In the genomic region with DNA sequence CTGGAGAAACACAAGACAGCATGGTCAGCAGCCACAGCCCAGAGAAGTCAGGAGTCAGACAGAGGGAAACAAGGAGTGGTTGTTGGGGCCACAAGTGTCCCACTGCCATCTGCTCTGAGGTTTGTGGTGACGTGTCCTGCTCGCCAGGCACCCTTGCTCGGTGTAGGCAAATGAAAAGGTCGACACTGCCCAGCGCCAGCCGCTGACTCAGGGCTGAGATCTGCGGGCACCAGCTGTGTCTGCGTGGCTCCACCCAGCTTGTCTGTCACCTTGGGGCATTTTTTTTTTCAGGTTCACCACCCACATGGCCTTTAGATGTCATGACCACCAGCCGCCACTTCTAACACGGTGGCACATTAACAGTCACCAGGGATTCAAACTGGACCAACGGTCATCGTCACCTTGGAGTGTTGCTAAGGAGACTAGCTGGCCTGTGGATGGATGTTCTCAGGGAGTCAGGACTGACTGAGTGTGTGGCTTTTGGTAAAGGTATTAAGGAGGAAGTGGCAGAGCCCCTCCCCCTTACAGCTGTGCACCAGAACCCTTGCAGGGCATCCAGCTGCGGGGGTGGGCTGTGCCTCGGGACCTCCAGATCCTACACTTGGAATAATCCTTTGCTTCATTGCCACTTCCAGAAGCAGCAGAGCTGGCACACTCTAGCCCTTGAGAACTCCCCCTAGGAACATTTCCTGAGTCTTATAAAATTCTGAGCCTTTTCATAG, we compare ENCODE assay signal across 11 mouse cellular contexts.
DNase-seq lines count a peak whose midpoint lies in the region; ATAC-seq and TF ChIP-seq lines count a peak whose summit lies in the region.
"Had no signal": no experiment of that assay in that cellular context is flagged by ENCODE, and none has a peak within 500 bp of the region (broad histone marks: within the 10 kb centered on the region; RNA-seq: fewer than 3 reads in every experiment).

No protein-coding gene starts in this region.

- peak; percentile 3 for DNase-seq in kidney, adult 18-20 months
- DNase-seq in kidney, adult 9 months: no peak
- peak; percentile 9 for DNase-seq in brain, adult 2 months (ENCODE audit: low read depth, low spot score)
- peak; percentile 21 for DNase-seq in limb, embryonic 14.5 days (ENCODE audit: low spot score)
- peak; percentile 37 for DNase-seq in thymus, postnatal 4 days
- no peak for DNase-seq in cerebellum, adult 9-10 months
- DNase-seq: embryo, embryonic 11 days had no signal

- H3K4me3 ChIP-seq in limb, embryonic 14.5 days (replicated peaks; ENCODE audit: low read length): no peak overlapping the region
- no peak overlapping the region for H3K4me3 ChIP-seq in midbrain, embryonic 15.5 days
- H3K4me3 ChIP-seq: forebrain, embryonic 13.5 days; heart, embryonic 10.5 days; lung, embryonic 15.5 days had no signal

- H3K9ac ChIP-seq in limb, embryonic 14.5 days (ENCODE audit: low read depth, low read length, severe bottlenecking): no peak overlapping the region
- H3K9ac ChIP-seq in midbrain, embryonic 15.5 days: no peak overlapping the region
- H3K9ac ChIP-seq: forebrain, embryonic 13.5 days; lung, embryonic 15.5 days had no signal

- no peaks in the 10 kb centered on the region for H3K27me3 ChIP-seq in limb, embryonic 14.5 days (ENCODE audit: control insufficient read depth, insufficient read depth, low read length)
- H3K27me3 ChIP-seq in midbrain, embryonic 15.5 days (replicated peaks): no peaks in the 10 kb centered on the region
- H3K27me3 ChIP-seq: forebrain, embryonic 13.5 days; lung, embryonic 15.5 days had no signal

- H3K4me2 ChIP-seq in limb, embryonic 14.5 days (replicated peaks; ENCODE audit: low read depth, low read length, severe bottlenecking): no peak overlapping the region
- no peak overlapping the region for H3K4me2 ChIP-seq in midbrain, embryonic 15.5 days
- H3K4me2 ChIP-seq: forebrain, embryonic 13.5 days; lung, embryonic 15.5 days had no signal

- peak; percentile 45; the same call in 1 of the 2 replicates for ATAC-seq in limb, embryonic 14.5 days (ENCODE audit: low FRiP score, low read depth)
- no peak for ATAC-seq in midbrain, embryonic 15.5 days (replicated peaks)
- ATAC-seq: forebrain, embryonic 13.5 days had no signal

- no peaks in the 10 kb centered on the region for H3K36me3 ChIP-seq in limb, embryonic 14.5 days (ENCODE audit: control insufficient read depth, insufficient read depth, low read length)
- no peaks in the 10 kb centered on the region for H3K36me3 ChIP-seq in midbrain, embryonic 15.5 days (replicated peaks)
- H3K36me3 ChIP-seq: heart, embryonic 10.5 days; lung, embryonic 15.5 days had no signal

- H3K4me1 ChIP-seq in limb, embryonic 14.5 days (ENCODE audit: control insufficient read depth, insufficient read depth, low read length): peaks cover 31% of the 10 kb centered on the region
- no peaks in the 10 kb centered on the region for H3K4me1 ChIP-seq in midbrain, embryonic 15.5 days
- H3K4me1 ChIP-seq: lung, embryonic 15.5 days had no signal

- WGBS in limb, embryonic 14.5 days: 35% methylated on average over 14 of the region's 14 CpGs
- WGBS in midbrain, embryonic 15.5 days: 76% methylated on average over 14 of the region's 14 CpGs

- no peaks in the 10 kb centered on the region for H3K9me3 ChIP-seq in limb, embryonic 14.5 days (ENCODE audit: control insufficient read depth, low read length)
- H3K9me3 ChIP-seq in midbrain, embryonic 15.5 days: no peaks in the 10 kb centered on the region
- H3K9me3 ChIP-seq: forebrain, embryonic 13.5 days; heart, embryonic 10.5 days; lung, embryonic 15.5 days had no signal

- TF ChIP-seq POLR2A in limb, embryonic 14.5 days (IDR thresholded peaks at IDR 0.05; ENCODE audit: borderline replicate concordance, extremely low read depth, insufficient read depth, insufficient read length): no peak

- 0 out of 2 replicates have a peak overlapping the region, but pooled peaks have one; percentile 53 for H3K27ac ChIP-seq in limb, embryonic 14.5 days (replicated peaks; ENCODE audit: low read depth, low read length)
- H3K27ac ChIP-seq in midbrain, embryonic 15.5 days: no peak overlapping the region
- H3K27ac ChIP-seq: forebrain, embryonic 13.5 days; heart, embryonic 10.5 days; lung, embryonic 15.5 days had no signal

Comparison
In these comparisons a context has a peak if more than half of its experiments do, and no peak if none do; other contexts are left out.
1. DNase-seq: peak in kidney, adult 18-20 months (single experiment), brain, adult 2 months (single experiment), limb, embryonic 14.5 days (single experiment) and thymus, postnatal 4 days (single experiment); none in kidney, adult 9 months (single experiment) and cerebellum, adult 9-10 months (single experiment).